Mouse (Mus musculus) erythroblast, adult 5-6 weeks (primary cell): Measurements from ENCODE around the gene Duoxa2. TPM values are rescaled to one million over a fixed set of nuclear protein-coding genes. Genes with fewer than 3 reads are reported as not detected.
"Not testable (repeated sequence)": the region's sequence is repeated elsewhere in the genome, so short reads cannot be mapped to it uniquely, and the experiment has no call there.

Source experiments
- ATAC-seq: replicated peaks from 2 replicates; pipeline ENCODE4 v1.8.0; 2016; ENCODE audit warnings: moderate number of reproducible peaks, mild to moderate bottlenecking, moderate TSS enrichment, inconsistent platforms; ENCODE audit not compliant: poor library complexity, low FRiP score, severe bottlenecking
- total RNA-seq, 2 experiments: library from RNA; stranded (forward) in 1 of 2; stranded (reverse) in 1 of 2; fragments of 150-400 nt in 1 of 2; fragments of 200-764, 138-1000 nt in 1 of 2; gene quantifications; 2 replicates each; pipeline versions ENCODE4 v1.2.3 to v1.2.4; 2015 to 2017; ENCODE audit warnings: low replicate concordance in 2 of 2

Gene Duoxa2
- total RNA-seq, 2 experiments from 2014 or later = not detected

GRCm38 (mm10) chr2:122305097-122305892 lies 6.6 kb downstream of the Duoxa2 start:
- ATAC-seq = no peak

GRCm38 (mm10) chr2:122306184-122306583 lies 7.5 kb downstream of the Duoxa2 start:
- ATAC-seq = no peak

GRCm38 (mm10) chr2:122309647-122310046 lies 10.9 kb downstream of the Duoxa2 start:
- no peak for ATAC-seq

GRCm38 (mm10) chr2:122311561-122311960 lies 12.9 kb downstream of the Duoxa2 start:
- ATAC-seq = no peak

- peak; percentile 84 for ATAC-seq
These were observed 14.2 kb downstream of the Duoxa2 start for GRCm38 (mm10) chr2:122312722-122313417.

GRCm38 (mm10) chr2:122313536-122313935 lies 14.8 kb downstream of the Duoxa2 start, which contains the start of gene Duoxa1:
Gene Duoxa1, minus strand, starts transcription at chr2:122313730.
- no peak for ATAC-seq

- no peak for ATAC-seq
These were observed 16.7 kb downstream of the Duoxa2 start, which contains the start of gene Duox1 for GRCm38 (mm10) chr2:122315372-122315771. Gene Duox1, plus strand, starts transcription at chr2:122315672.

GRCm38 (mm10) chr2:122317384-122317783 lies 18.7 kb downstream of the Duoxa2 start:
- ATAC-seq = no peak

GRCm38 (mm10) chr2:122323960-122324359 lies 25.3 kb downstream of the Duoxa2 start:
- ATAC-seq = no peak

GRCm38 (mm10) chr2:122324586-122324985 lies 25.9 kb downstream of the Duoxa2 start:
- no peak for ATAC-seq

GRCm38 (mm10) chr2:122325361-122325760 lies 26.7 kb downstream of the Duoxa2 start:
- ATAC-seq = no peak

GRCm38 (mm10) chr2:122327986-122328385 lies 29.3 kb downstream of the Duoxa2 start:
- ATAC-seq = no peak

- not testable (repeated sequence) for ATAC-seq
These were observed 31.6 kb downstream of the Duoxa2 start for GRCm38 (mm10) chr2:122330317-122330716.

GRCm38 (mm10) chr2:122332222-122332621 lies 33.5 kb downstream of the Duoxa2 start:
- no peak for ATAC-seq

GRCm38 (mm10) chr2:122334170-122334569 lies 35.5 kb downstream of the Duoxa2 start:
- no peak for ATAC-seq

GRCm38 (mm10) chr2:122337291-122337690 lies 38.6 kb downstream of the Duoxa2 start:
- no peak for ATAC-seq

GRCm38 (mm10) chr2:122345106-122345893 lies 46.6 kb downstream of the Duoxa2 start:
- ATAC-seq = no peak

- ATAC-seq = not testable (repeated sequence)
These were observed 47.5 kb downstream of the Duoxa2 start for GRCm38 (mm10) chr2:122346164-122346563.

- ATAC-seq = no peak
These were observed 48.6 kb downstream of the Duoxa2 start for GRCm38 (mm10) chr2:122347257-122347656.

GRCm38 (mm10) chr2:122348531-122349131 lies 49.9 kb downstream of the Duoxa2 start:
- peak; percentile 84 for ATAC-seq
